Mouse (Mus musculus) cerebellum, adult 11 months (tissue): ENCODE data around the gene G3bp1.

ENCODE experiments used
- DNase-seq: peaks from one replicate; pipeline ENCODE4 v3.0.0; 2022

The G3bp1 gene

DNA sequence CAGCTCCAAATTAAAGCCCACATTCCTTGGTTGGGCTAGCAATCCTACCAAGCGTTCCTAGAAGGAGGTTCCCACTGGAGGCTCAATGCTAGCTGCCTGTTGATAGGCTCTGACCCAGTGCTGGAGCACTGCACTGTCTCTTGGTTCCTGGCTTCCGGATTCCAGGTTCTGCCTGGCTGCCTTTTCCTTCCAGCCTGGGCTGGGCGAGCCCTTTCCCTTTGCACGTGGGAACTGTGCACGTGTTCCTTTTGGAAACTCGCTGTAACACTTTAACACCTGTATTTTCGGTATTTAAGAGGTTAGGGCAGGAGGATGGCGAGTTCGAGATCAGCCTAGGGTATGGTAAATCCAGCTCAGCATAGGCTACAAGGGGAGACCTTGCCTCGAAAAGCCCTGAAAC is 1.5 kb upstream of the G3bp1 start:
- DNase-seq, result no peak

DNA sequence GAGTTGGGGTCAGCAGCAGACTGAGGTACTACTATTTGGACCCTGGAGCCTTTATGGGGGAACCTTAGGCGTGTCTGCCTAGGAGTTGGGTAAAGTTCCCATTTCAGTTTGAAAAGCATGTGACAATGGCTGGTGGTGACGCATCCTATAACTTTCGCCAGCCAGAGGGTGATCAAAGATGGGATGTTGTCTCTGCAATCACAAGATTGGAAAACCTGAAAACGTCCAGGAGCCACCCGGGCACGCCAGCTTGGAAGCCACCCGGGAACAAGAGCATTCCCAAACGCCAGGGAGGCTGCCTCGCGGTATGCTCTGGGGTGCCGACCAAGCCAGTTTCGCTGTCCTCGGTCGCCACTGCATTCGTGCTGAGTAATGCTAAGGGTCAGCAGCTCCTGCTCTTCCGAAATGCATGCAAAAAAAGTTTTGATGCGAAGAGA is 856 bp upstream of the G3bp1 start:
- DNase-seq, result no peak

DNA sequence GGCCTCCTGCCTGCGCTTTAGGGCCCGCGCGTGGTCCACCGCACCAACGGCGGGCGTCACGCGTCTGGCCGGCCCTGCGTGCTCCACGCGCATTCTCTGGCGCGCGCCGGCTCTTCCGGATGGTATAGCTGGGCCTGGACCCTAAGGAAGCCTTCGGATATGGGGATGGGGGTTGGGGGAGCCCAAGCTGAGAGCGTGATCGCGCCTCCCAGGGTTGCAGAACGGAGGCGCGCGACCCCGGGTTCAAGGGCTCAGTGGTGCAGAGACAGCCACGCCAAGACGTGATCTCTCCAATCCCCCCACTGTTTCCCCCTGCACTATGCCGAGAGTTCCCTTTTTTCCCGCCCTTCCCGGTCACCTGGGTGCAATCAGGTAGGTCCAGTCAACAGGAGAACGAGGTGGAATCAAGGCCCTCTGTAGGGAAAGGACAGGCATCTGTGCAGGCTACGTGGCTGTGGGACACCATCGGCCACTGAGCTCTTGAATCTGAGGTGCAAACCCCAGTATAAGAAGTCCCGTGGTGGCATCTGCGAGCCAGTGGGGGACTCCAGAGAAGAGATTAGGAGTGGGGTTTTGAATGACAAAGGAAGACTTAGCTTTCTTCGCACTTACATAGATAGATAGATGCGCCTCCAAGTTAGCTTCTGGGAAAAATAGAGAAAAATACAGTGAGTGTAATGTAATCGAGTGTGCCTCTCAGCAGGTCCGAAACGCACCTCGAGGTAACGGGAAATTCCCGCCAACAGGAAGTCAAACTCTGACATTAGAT is 622 bp downstream of the G3bp1 start:
- no peak for DNase-seq

DNA sequence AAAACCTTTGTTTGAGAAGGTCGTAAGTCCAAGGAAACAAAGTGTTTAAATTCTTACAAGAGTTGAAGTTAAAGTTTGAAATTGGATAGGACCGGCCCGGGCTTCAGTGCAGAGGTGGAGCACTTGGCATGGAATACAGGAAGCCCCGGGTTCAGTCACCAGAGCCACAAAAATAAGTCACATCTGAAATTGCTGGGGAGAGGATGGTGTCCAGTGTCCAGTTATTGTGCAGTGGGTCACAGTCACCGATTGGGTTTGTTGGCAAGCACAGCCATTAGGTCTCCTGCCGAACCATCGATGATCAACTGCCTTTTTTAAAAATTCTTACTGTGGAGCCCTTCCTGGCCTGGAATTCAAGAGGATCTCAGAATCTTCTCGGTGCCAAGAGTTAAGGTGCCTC is 1.3 kb downstream of the G3bp1 start:
- DNase-seq, result no peak

DNA sequence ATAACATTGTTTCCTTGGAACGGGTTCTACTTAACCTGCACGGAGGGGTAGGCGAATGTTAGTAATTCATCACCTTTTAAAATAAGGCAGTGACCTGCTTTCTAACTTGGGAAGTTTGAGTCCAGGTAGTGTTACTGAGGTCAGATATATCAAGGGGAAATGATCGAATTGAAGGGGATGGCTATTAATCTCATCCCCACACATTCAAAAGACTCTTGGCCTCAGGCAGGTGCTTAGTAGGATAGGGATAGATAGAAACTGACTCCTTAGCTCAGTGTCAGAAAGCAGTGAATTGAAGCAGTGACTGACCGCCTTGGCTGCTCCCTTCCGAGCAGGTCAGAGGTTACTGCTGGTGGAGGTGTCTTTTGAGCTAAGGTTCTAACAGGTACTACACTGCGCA is 2.0 kb downstream of the G3bp1 start:
- DNase-seq, result no peak

DNA sequence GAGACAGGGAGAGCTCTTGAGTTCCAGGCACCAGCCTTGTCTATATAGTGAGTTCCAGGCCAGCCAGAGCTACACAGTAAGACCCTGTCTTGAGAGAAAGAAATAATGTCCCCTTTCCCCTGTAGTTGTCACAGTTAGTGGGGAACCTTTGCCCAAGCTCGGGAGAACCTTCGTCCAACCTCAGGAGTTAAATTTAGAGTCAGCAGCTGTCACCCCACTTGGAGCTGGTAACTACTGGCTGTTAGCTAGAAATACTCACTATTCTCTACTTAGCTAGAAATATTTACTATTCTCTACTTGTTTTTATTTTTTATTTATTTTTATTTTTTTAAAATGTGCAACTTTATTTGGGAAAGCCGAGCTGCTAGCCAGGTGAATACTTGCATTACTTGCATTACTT is 3.7 kb downstream of the G3bp1 start:
- DNase-seq, result no peak

DNA sequence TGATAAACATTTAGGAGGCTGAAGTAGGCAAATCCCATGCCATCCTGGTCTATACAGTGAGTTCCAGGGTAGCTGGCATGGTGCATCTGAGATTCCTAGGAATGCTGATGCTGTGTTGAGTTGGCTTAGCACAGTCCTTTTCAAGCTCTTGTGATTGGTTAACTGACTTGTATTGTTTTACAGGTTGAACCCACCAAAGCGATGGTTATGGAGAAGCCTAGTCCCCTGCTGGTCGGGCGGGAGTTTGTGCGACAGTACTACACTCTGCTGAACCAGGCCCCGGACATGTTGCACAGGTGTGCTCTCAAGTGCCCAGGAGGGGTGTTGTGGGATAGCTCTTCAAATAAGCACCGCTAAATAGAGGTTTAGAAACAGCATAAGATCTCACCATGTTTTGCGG is 16.0 kb downstream of the G3bp1 start:
- DNase-seq, result no peak

DNA sequence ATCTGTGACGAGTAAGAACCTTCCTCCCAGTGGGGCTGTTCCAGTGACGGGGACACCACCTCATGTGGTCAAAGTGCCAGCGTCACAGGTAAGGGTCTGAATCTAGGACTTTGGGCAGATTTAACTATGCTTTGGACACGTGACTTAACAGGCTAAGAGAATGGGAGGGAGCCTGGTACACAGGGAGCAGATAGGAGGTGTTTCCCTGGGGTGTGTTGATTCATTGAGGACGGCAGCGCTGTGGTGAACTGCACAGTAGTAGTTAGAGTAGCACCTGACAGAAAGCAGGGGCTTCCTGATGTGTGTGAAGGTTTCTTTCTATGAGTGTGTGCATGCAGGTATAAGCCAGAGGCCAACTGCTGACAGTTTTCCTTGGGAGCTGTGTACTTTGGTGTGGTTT is 26.7 kb downstream of the G3bp1 start:
- DNase-seq, result no peak

DNA sequence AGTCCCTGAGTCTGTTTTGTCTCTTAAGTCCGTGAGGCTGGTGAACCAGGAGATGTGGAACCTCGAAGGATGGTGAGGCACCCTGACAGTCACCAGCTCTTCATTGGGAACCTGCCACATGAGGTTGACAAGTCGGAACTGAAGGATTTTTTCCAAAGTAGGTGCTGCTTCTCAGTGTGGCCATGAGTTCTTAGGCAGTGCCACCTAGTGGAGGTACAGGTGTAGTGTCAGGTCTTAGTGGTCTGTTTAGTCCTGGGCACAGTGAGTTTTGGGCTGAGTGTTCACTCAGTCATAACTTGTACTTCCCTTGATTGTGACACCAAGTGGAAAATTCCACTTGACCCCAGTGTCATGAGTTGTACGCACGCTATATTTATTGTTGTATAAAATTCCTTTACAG is 28.4 kb downstream of the G3bp1 start:
- no peak for DNase-seq

DNA sequence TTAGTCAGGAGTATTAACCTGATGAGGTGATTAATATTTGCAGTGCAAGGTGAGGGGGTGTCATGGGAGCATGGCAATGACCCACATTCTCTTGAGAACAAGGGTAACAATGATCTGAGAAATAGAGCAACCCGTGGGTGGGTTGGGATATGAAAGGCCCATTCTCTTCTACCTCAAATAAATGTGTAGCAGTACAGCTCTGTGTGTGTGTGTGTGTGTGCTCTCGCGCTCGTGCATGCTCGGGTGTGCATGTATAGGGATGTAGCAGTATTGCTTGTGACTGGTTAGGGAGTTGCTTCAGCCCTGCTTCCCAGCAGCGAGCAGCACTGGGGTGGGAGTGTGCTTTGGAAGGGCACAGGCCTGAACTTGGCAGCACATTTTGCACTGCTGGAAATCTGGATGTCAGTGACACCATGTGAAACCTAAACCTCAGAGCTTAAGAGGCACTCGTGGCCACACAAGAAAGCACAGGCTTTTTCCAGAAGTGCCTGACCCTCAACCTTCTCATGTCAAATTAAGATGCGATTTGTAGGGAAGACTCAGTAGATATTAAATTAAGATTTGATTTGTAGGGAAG is 32.6 kb downstream of the G3bp1 start:
- DNase-seq, result no peak

DNA sequence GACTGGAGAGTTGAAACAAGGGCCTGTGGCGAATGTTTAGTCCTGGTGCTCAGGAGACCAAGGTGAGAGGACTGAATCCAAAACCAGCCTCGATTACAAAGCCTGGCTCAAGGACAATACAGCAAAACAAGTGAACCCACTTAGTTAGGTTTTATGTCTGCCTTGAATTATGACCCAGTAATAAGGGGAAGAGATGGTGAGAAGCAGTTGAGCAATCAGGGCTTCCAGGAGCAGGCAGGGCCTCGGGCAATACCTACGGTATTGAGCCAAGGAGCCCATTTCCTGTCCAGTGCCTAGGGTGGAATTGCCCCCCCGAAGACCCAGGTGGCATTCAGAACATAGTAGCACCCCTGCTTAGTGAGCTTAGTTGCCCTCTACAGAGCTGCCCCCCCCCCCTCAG is 33.4 kb downstream of the G3bp1 start:
- DNase-seq, result no peak

DNA sequence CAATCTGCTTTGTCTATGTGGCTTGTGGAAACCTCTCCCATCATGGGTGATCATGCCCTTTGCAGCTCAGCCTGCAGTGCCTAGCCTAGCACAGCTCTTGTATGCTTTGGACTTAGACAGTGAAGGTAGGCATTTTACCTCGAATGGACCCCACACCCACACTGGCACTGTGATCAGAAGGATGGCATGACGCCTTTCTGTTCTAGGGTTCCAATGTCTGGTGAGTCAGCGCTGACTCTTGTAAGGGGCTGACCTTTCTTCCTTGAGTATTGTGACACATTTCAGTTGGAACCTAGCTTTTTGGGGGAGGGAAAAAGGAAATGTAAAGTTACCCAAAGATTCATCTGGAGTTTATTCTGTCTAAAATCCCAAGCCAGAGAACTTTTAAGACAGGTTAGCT is 36.0 kb downstream of the G3bp1 start:
- no peak for DNase-seq

DNA sequence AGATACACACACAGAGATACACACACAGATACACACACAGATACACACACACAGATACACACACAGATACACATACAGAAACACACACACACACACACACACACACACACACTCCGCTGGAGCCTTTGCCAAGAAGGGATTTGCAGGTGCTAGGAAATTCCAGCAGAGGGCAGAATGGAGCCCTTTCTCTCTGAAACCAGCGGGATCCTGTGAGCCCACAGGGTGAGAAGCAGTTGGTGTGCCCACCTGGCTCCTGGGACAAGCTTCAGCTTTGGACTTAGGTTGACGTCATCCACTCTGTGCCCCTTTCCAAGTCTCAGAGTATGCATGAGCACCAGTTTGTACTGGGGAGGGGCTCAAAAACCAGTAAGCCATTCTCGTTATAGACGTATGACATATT is 41.9 kb downstream of the G3bp1 start:
- no peak for DNase-seq

DNA sequence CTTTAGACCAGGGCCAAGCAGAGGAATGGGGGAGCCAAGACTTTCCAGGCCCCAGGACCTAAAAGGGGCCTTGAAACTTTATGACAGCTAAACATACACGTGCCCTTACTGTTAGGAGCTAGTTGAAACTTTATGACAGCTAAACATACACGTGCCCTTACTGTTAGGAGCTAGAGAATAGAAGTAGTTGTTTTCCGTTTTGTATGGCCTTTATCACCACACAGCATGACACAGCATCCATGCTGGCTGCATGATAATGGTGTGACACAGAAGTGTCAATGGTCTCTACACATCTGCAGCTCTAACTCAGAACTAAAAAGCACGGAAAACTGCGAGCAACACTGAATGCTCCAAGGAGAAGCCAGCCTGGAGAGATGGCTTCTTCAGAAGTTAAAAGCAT is 48.2 kb downstream of the G3bp1 start:
- DNase-seq, result no peak

DNA sequence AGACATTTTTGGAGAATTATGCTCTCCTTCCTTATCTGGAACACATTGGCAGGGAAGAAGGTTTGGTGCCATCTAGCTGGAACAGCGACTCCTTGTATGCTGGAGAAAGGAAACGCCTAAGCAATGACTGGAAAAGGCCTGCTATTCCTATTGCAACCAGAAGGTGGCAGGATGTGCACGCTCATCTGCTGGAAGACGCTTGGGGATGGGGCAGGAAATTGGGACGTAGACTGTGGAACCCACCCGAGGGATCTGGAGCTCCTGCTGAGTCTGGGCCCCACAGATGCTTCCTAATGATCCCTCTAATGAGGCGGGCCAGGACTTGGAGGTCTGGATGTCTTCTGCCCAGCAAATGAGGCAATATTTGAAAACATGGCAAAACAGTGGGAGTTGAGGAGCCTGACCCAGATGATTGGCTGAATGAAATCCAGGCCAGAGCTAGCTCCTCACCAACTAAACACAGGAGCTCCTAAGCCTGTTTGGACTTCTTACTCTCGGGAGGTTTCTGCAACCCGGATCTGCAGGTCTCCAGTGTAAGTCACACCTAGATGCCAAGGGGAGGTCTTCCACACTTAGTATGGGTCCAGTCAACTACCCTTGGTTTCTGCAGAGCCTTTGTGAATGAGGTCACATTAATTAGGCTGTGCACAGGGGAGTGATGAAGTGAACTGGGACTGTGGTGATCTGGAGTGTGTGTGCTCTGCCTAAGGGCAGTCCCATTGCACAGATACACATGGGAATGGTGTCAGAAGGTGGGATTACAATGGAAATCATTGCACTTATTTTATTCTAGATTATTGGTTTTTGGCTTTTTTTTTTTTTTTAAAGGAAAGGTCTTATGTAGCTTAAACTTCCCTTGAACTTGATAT is 49.6 kb downstream of the G3bp1 start:
- peak; percentile 69 for DNase-seq

DNA sequence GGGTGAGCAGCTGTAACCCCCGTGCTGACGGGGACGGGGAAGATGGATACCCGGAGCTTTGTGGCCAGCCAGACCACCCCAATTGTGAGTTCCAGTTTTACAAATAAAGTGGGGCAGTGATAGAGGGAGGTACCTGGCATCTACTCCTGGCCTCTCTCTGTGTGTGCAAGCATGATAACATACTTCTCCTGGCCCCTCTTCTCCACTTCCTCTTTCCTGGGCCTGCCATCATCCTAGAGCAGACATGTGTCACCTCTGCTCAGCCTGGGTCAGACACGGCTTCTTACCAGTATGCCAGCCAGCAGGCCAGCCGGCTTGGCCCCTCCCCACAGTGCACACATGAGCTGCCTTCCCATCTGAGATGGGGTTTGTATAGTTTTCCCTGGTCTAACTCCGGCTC is 61.3 kb downstream of the G3bp1 start:
- DNase-seq, result no peak

DNA sequence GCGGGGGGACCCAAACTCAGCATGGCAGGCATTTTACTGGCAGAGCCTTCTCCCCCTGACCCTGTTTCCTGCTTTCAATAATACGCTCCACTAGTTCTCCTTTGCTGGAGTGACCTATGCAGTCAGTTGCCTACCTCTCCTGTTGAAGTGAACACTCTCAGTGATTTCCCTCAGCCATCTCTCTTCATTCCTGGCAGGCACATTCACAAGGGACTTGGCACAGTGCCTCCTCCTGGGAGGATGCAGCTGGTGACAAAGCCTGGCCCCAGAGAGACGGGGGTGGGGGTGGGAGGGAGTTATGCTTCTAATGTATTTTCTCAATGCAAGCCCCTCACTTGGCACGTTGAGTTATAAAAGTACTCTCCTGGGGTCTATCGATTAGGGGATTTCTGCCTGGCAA is 63.9 kb downstream of the G3bp1 start:
- peak; percentile 80 for DNase-seq

DNA sequence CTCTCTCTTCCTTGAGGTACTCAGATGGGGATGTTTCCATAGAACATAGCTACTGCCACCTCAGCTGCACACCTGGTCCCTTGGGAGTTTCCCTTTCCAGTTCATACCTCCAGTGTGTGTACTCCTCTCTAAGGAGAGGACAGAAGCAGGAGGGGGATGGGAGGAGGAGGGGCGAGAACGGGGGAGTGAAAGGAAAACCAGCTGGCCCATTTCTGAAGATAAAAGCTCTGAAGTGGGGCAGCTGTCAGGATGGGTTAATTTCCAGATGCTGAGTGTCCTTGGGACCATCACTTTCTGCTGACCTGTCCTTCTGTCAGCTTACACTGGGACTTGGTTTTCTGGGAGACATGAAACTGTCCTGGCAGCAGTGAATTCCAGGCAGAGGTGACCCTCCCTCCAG is 65.3 kb downstream of the G3bp1 start:
- DNase-seq, result no peak

DNA sequence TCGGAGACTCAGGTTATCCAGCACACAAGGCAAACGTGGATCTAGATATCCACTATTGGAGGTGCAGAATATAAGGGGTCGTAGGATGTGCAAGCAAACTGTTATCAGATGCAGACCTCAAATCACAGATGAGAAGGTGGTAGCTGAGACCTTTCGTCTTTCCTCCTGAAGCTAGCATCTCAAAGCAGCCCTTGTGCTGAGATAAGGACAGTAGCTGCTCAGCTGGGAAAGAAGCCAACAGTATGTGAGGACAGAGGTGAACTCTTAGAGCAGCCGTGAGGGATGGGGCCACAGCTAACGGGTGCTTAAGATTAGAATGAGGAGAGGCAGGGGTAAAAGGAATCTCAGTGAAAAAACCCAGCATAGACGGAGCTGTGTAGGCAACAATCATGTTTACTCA is 72.6 kb downstream of the G3bp1 start:
- DNase-seq, result no peak

DNA sequence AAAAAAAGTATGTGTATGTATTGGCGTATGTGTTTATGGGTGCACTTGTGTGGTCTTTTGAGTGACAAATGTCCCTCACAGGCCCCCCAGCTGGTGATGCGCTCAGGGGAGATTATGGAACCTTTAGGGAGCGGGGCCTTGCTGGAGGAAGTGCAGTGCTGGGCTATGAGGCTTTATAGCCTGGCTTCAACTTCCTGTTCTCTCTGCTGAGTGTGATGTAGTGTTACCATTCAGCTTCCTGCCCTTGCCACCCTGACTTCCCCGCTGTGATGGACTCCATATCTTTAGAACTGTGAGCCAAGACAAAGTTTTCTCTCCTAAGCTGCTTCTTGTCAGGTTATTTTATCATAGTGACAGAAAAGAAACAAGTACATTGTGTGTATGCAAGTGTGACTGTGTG is 73.2 kb downstream of the G3bp1 start:
- no peak for DNase-seq

DNA sequence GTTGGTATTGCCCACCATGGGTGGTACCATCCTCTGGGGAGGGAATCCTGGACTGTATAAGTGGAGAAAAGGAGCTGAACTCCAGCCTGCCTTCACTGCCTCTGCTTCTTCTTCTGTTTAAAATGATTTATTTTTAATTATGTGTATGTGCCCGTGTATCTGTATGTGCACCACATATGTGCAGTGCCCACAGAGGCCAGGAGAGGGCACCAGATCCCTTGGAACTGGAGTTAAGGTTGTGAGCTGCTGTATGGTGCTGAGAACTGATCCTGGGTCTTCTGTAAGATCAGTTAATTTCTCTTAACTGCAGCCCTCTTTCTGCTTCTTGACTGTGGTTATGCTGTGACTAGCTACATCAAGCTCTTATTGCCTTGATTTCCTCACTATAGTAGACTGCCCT is 76.2 kb downstream of the G3bp1 start:
- no peak for DNase-seq
